Mouse (Mus musculus) CD4-positive helper T cell, adult 2 months (primary cell): Measurements from ENCODE around the gene Gmds.
A peak's percentile ranks its signal among the peaks of the same experiment; 100 is the strongest.

ENCODE experiments used
- DNase-seq: peaks from one replicate; pipeline ENCODE4 v3.0.0-alpha.2; 2012; ENCODE audit warnings: low read depth, missing footprints, low spot score

Gene Gmds

DNA sequence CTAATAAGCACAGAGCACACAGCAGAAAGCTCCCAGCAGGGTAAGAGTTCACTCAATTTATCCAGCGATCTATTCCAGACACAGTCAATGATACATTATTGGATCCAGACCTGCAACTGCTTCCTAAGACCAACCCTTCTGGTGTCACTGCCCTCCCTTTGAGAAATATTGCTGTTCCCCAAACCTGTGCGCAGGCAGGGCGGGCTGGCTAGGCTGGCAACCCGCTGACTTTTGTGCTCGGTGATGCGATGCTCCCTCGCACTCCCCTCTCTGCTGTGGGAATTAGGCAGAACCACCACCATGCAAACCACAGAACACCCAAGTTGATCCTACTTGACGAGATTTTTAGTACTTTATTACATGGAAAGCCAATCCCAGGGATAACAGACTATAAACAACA lies 304.4 kb downstream of the Gmds start:
- no peak for DNase-seq

- DNase-seq = no peak
These were observed 312.1 kb downstream of the Gmds start for GRCm38 (mm10) chr13:32026226-32026975.

GRCm38 (mm10) chr13:32024822-32025221 lies 313.7 kb downstream of the Gmds start:
- DNase-seq = no peak

- DNase-seq = no peak
These were observed 317.9 kb downstream of the Gmds start for GRCm38 (mm10) chr13:32020455-32021249.

- no peak for DNase-seq
These were observed 319.3 kb downstream of the Gmds start for GRCm38 (mm10) chr13:32019256-32019620.

GRCm38 (mm10) chr13:32018518-32019255 lies 319.9 kb downstream of the Gmds start:
- DNase-seq = no peak

DNA sequence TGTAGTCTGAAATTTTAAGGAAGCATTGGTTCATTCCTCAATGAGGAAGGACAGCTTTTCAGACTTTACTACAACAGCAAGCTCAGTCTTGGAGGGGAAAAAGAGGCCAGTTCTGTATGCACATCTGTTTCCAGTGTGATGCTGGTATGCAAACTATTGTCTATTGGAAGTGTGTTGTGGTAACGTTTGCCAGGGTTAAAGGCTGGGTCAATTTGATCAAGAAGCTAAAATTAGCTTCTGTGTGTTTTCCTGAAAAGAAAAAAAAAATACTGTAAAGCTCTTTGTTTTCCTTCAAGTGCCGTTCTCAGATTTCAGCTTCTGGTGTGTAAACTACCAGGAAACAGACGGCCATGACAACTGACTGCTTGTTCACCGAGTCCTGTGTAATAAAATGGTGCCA lies 329.7 kb downstream of the Gmds start:
- DNase-seq = no peak

GRCm38 (mm10) chr13:32008116-32008641 lies 330.4 kb downstream of the Gmds start:
- no peak for DNase-seq

- no peak for DNase-seq
These were observed 345.1 kb downstream of the Gmds start for GRCm38 (mm10) chr13:31993391-31993790.

GRCm38 (mm10) chr13:31992409-31993201 lies 345.9 kb downstream of the Gmds start:
- no peak for DNase-seq

- no peak for DNase-seq
These were observed 357.3 kb downstream of the Gmds start for GRCm38 (mm10) chr13:31981198-31981597.

- no peak for DNase-seq
These were observed 360.4 kb downstream of the Gmds start for GRCm38 (mm10) chr13:31978126-31978525.

DNA sequence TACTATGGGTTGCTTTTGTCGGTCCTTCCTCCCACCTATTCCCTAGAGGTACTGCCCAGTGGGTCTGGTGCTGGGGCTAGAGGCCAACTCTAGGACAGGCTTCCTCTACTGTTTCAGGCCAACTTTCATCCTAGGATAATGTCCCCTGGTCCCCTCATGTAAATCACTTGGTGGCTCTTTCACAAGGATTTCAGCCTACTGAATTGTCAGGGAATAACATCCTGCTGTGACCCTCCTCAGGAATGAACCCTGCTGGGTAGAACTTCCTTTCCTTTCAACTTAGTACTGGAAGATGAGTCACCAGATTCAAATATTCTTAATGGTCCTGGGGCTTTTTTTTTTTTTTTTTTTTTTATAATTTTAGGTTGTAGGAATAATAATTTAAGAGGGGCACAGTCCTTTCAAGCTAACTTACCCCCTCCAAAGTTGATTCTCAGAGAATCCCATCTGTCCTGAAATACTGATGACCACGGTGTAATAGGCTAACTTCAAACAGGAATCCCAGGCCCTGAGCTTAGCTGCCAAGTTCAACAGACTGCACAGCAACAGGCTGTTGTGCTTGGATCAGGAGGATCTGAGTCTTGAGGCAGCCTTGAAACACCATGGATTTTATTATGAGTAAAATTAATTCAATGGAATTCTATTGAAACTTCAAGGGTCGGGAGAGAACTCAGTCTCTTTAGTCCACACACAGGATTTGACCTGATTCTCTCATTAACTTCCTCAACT lies 363.6 kb downstream of the Gmds start:
- DNase-seq = no peak

GRCm38 (mm10) chr13:31971040-31971501 lies 367.5 kb downstream of the Gmds start:
- DNase-seq = no peak

DNA sequence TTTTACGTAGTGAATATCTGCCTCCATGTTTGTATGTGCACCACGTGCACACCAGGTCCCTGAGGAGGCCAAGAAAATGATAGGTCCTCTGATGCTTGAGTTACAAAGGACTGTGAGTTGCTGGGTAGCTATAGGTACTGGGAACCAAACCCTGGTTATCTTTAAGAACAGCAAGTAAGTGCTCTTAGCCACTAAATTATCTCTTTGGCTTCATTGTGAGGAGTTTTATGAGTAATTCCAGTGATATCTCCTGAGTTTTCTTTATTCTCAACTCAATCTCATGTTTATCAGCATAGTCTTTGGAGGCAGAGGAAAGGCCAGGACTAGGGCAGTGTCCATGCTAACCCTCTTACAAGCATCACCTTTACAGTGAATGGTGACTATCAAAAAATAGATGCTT lies 370.3 kb downstream of the Gmds start:
- DNase-seq = no peak

GRCm38 (mm10) chr13:31966931-31967532 lies 371.5 kb downstream of the Gmds start:
- no peak for DNase-seq

DNA sequence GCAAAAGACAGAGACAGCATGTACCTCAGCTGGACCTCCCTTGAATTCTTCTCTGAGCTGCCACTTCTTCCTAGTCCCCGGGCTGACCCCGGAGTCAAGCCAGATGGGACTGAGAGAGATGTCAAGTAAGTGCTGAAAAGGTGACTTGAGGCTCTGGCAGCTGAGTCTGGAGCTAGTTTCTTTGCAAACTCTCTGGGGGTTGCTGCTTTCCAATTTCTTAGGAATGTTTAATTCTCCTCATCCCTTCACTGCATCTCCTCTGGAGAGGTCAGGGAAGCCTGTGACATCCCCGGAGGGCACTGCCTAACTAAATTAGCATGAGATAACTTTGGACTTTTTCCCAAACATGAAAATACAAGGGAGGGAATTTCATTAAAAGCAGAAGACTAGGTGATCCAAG lies 378.0 kb downstream of the Gmds start:
- DNase-seq = no peak

DNA sequence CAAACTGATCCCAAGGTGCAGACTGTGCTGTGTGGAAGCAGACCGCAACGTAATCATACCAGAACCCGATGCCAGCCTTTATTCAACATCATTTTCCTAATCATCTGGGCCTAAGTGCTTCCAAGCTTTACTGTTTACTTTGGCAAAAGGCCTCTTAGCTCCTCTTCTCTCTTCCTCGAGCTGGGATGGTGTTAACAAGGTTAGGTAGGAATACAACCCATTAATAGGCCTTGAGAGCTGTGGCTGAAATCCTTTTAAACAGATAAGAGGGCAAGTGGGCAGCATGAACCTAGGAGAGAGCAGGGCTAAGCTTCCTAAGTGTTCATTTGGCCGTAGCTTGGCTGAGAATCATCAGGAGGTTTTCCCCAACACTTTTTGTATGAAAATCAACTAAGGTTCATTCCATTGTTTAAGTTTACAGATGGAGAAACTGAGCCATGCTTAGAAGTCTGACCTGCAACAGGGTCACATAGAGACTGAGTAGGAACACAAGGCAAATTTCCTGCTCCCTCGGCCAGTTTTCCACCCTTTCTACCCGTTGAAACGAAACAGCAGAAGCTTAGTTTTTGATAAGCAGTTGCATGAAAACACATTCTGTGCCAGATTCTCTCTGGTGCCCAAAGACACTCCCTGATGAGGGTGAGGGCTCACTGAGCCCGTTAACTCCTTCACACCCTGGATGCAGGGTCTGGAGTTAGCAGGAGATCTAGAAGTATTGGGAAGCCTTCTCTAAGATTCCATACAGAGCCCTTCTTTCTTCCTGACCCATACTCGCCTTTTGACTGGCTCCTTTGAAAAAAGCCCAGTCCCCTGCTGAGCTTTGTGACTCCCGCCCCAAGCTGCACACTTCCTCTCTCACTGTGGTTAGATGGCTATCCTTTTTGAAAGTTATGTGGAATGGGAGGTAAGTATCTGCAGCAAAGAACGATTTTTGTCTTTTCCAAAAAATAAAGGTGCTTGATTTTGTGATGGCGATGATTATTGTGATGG lies 379.9 kb downstream of the Gmds start:
- no peak for DNase-seq

DNA sequence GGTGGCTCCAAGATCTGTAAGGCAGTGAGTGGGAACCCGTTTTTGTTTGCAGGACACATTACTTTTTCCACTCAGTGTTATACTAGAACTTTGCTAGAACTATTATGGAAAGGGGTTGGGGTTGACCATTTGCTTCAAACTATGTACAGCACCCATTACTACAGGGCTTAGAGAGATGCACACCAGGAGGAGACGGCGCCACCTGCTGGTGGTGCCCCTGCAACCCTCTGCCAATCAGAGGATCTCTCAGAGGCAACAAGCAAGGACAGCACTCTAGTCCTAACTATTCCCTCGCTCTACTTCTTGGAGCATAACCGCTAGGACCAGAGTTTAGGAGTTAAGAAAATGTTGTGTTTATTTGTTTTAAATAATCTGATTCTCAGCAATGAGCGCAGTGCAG lies 382.0 kb downstream of the Gmds start:
- DNase-seq = peak; percentile 41
